In the genomic region with DNA sequence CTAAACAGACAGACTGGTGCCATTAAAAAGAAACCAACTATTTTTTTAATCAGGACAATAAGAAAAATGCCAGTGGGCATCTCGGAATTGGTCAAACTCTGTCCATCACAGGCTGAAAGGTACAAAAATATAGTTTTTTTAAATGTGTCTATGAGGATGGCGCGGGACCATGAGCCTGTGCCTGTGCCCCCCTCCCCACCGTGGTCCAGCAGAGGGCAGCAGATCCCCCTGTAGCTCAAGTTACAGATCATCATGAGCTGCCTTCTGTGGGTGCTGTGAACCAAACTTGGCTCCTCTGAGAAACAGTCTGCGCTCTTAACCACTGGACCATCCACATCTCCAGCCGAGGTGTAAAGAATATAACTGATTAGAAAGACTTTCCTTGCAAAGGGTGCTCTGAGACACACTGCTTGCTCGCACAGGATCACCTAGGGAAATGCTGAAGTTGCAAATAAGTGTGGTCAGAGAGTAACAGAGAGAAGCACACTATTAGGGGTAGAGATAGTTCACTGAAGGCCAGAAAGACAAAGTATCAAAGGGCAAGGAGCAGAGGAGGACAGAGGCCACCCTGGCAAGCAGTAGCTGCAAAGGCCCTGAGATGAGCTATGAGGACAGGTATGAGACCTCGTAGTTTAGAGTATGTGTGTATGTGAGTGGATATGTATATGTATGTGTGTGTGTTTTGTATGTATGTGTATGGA, we compare ENCODE assay signal across 17 mouse cellular contexts.
A peak's percentile ranks its signal among the peaks of the same experiment; 100 is the strongest.
DNase-seq lines count a peak whose midpoint lies in the region; ATAC-seq and TF ChIP-seq lines count a peak whose summit lies in the region.
"Had no signal": no experiment of that assay in that cellular context is flagged by ENCODE, and none has a peak within 500 bp of the region (broad histone marks: within the 10 kb centered on the region; RNA-seq: fewer than 3 reads in every experiment).

No protein-coding gene starts in this region.

- no peaks in the 10 kb centered on the region for H3K36me3 ChIP-seq in intestine, postnatal 0 days (ENCODE audit: control insufficient read depth, insufficient read depth)
- no peaks in the 10 kb centered on the region for H3K36me3 ChIP-seq in intestine, embryonic 16.5 days (ENCODE audit: control insufficient read depth, insufficient read depth, low read length)
- no peaks in the 10 kb centered on the region for H3K36me3 ChIP-seq in lung, embryonic 14.5 days (ENCODE audit: insufficient read depth)
- H3K36me3 ChIP-seq in lung, postnatal 0 days (ENCODE audit: insufficient read depth, low read length) = no peaks in the 10 kb centered on the region
- H3K36me3 ChIP-seq: heart, embryonic 12.5 days had no signal

- no peak overlapping the region for H3K4me3 ChIP-seq in intestine, postnatal 0 days (ENCODE audit: low read depth, low read length)
- H3K4me3 ChIP-seq in intestine, embryonic 16.5 days (ENCODE audit: low read length) = no peak overlapping the region
- no peak overlapping the region for H3K4me3 ChIP-seq in lung, embryonic 14.5 days (ENCODE audit: low read depth, low read length)
- H3K4me3 ChIP-seq in lung, postnatal 0 days (ENCODE audit: low read depth, low read length) = no peak overlapping the region
- H3K4me3 ChIP-seq: erythroblast, embryonic 14.5 days; heart, embryonic 12.5 days; myocyte had no signal

- H3K9ac ChIP-seq in intestine, postnatal 0 days (ENCODE audit: low read depth, low read length) = no peak overlapping the region
- no peak overlapping the region for H3K9ac ChIP-seq in intestine, embryonic 16.5 days (ENCODE audit: low read depth, low read length)
- no peak overlapping the region for H3K9ac ChIP-seq in lung, embryonic 14.5 days
- H3K9ac ChIP-seq in lung, postnatal 0 days (replicated peaks; ENCODE audit: low read depth) = no peak overlapping the region
- H3K9ac ChIP-seq: forebrain, postnatal 0 days; heart, embryonic 12.5 days had no signal

- no peaks in the 10 kb centered on the region for H3K27me3 ChIP-seq in intestine, postnatal 0 days (replicated peaks; ENCODE audit: control insufficient read depth, insufficient read depth, low read length)
- H3K27me3 ChIP-seq in intestine, embryonic 16.5 days (replicated peaks; ENCODE audit: control insufficient read depth, insufficient read depth, low read length) = no peaks in the 10 kb centered on the region
- no peaks in the 10 kb centered on the region for H3K27me3 ChIP-seq in lung, embryonic 14.5 days (ENCODE audit: insufficient read depth, low read length)
- no peaks in the 10 kb centered on the region for H3K27me3 ChIP-seq in lung, postnatal 0 days (replicated peaks; ENCODE audit: insufficient read depth, low read length)

- ATAC-seq in intestine, postnatal 0 days = no peak
- ATAC-seq in intestine, embryonic 16.5 days = no peak
- no peak for ATAC-seq in lung, embryonic 14.5 days (ENCODE audit: insufficient read depth)
- no peak for ATAC-seq in lung, postnatal 0 days
- ATAC-seq: activated CD4-positive, CD25-positive, alpha-beta regulatory T cell, adult 4 months; forebrain, postnatal 0 days had no signal

- no peaks in the 10 kb centered on the region for H3K9me3 ChIP-seq in intestine, postnatal 0 days (ENCODE audit: control insufficient read depth)
- no peaks in the 10 kb centered on the region for H3K9me3 ChIP-seq in intestine, embryonic 16.5 days (ENCODE audit: control insufficient read depth, low read length)
- H3K9me3 ChIP-seq in lung, embryonic 14.5 days (ENCODE audit: low read depth, low read length) = no peaks in the 10 kb centered on the region
- H3K9me3 ChIP-seq in lung, postnatal 0 days (ENCODE audit: low read length) = no peaks in the 10 kb centered on the region

- H3K4me2 ChIP-seq in intestine, postnatal 0 days (replicated peaks; ENCODE audit: low read depth) = no peak overlapping the region
- no peak overlapping the region for H3K4me2 ChIP-seq in intestine, embryonic 16.5 days (ENCODE audit: low read depth, low read length)
- no peak overlapping the region for H3K4me2 ChIP-seq in lung, embryonic 14.5 days
- H3K4me2 ChIP-seq in lung, postnatal 0 days (replicated peaks; ENCODE audit: low read depth, low read length) = no peak overlapping the region
- H3K4me2 ChIP-seq: heart, embryonic 12.5 days had no signal

- TF ChIP-seq EP300 in lung, postnatal 0 days (IDR thresholded peaks at IDR 0.05) = no peak

- peak; percentile 36; the same call in 1 of the 2 replicates for TF ChIP-seq CTCF in intestine, postnatal 0 days (IDR thresholded peaks at IDR 0.05; ENCODE audit: low read depth)
- peak; percentile 42; the same call in 1 of the 2 replicates for TF ChIP-seq CTCF in lung, embryonic 14.5 days (IDR thresholded peaks at IDR 0.05; ENCODE audit: low read depth)
- no peak; the same call in 1 of the 2 replicates for TF ChIP-seq CTCF in lung, postnatal 0 days (IDR thresholded peaks at IDR 0.05)

- H3K4me1 ChIP-seq in intestine, postnatal 0 days (replicated peaks; ENCODE audit: control insufficient read depth, insufficient read depth, low read length) = no peaks in the 10 kb centered on the region
- H3K4me1 ChIP-seq in intestine, embryonic 16.5 days (ENCODE audit: control insufficient read depth, insufficient read depth, low read length) = no peaks in the 10 kb centered on the region
- no peaks in the 10 kb centered on the region for H3K4me1 ChIP-seq in lung, embryonic 14.5 days (ENCODE audit: insufficient read depth)
- H3K4me1 ChIP-seq in lung, postnatal 0 days (ENCODE audit: insufficient read depth, low read depth, low read length) = no peaks in the 10 kb centered on the region
- H3K4me1 ChIP-seq: heart, embryonic 12.5 days had no signal

- WGBS in intestine, postnatal 0 days = 83% methylated on average over 8 of the region's 8 CpGs
- 85% methylated on average over 8 of the region's 8 CpGs for WGBS in intestine, embryonic 16.5 days
- WGBS in lung, embryonic 14.5 days = 86% methylated on average over 8 of the region's 8 CpGs
- 87% methylated on average over 8 of the region's 8 CpGs for WGBS in lung, postnatal 0 days

- no peak for DNase-seq in lung, embryonic 14.5 days
- no peak for DNase-seq in lung, postnatal 0 days (ENCODE audit: low spot score)
- peak; percentile 35 for DNase-seq in R1 (ENCODE audit: low read depth, low spot score)
- DNase-seq in thymus, postnatal 25 days = peak; percentile 35
- no peak for DNase-seq in adrenal gland, postnatal 14 days
- DNase-seq in right cerebral cortex, postnatal 4 days = no peak
- DNase-seq: cerebellum, adult 8-10 months; embryo, embryonic 11 days; forebrain, postnatal 0 days; gastrocnemius, postnatal 14 days; lung, adult 18-20 months had no signal

- H3K27ac ChIP-seq in intestine, postnatal 0 days (ENCODE audit: low read depth, low read length) = no peak overlapping the region
- no peak overlapping the region for H3K27ac ChIP-seq in intestine, embryonic 16.5 days (ENCODE audit: low read length)
- H3K27ac ChIP-seq in lung, embryonic 14.5 days (ENCODE audit: low read depth) = no peak overlapping the region
- H3K27ac ChIP-seq in lung, postnatal 0 days (ENCODE audit: low read length) = no peak overlapping the region

Comparison
In these comparisons a context has a peak if more than half of its experiments do, and no peak if none do; other contexts are left out.
1. DNase-seq: peak in R1 (single experiment) and thymus, postnatal 25 days (single experiment); none in lung, embryonic 14.5 days (single experiment), lung, postnatal 0 days (single experiment), adrenal gland, postnatal 14 days (single experiment) and right cerebral cortex, postnatal 4 days (single experiment).